Mouse (Mus musculus) kidney, adult 9 months (tissue): ENCODE data around the gene Slc7a7.

ENCODE experiments used
- DNase-seq: peaks from one replicate; pipeline ENCODE4 v3.0.0; 2022

Gene Slc7a7

DNA sequence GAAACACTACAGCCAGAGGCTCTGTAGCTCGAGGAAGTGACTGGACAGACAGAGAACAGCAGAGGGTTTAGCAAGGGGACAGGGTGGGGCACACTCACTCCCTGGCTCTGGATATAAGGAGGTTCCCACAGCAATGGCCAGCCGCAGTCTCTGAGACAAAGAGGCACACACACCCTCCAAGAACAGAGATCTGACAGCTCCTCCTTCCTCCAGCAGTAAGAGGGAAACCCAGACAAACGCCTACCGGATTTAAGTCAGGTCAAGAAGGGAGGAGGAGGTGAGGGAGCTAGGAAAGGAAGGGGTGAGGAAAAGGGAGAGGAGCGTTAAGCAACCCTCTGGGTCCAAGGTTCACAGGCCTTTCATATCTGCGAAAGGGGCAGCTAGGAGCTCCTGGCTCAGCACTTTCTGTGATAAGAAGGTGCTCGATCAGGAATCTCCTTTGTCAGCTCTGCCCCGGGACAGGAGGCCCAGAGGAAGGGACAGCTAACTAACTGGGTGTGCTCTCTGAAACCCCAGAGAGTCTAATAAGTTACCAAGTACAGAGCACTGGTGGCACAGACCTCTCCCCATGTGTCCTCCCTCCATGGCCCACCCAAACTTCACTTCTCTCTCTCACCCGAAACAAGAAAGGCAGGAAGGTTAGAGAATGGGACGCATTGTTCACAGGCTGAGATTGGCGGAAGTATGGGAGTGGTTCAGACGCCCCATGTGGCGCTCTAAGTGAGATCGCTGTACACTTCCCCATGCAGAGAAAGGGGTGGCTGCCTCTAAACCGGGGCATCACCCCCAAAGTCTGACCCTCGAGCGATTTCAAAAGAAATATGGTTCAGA is 7.4 kb downstream of the Slc7a7 start:
- peak; percentile 80 for DNase-seq

DNA sequence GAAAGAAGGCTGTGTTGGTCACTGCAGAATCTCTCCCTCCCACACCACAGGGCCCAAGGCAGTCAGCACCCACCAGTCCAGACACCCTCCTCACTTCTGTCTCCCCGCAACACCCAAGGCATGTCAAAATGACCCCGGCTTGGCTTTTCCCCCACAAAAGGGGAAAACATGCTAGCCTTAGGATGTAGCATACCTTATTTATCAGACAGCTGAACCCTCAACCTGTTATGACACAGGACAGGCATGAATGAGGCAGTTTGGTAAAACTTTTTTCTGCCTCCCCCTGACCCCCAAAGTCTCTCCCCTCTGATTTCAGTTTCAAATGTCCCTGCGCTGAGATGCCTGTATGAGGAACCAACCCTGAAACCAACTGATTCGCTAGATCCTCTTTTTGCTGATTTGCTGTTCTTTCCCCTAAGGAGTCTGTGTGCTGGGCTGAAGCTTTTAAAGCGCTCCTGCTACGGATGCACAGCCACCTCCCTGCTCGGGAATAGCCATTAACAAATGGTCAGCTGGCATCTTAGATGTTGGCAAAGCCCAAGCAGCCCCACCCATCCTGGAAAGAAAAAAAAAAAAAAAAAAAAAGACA is 8.4 kb downstream of the Slc7a7 start:
- no peak for DNase-seq

DNA sequence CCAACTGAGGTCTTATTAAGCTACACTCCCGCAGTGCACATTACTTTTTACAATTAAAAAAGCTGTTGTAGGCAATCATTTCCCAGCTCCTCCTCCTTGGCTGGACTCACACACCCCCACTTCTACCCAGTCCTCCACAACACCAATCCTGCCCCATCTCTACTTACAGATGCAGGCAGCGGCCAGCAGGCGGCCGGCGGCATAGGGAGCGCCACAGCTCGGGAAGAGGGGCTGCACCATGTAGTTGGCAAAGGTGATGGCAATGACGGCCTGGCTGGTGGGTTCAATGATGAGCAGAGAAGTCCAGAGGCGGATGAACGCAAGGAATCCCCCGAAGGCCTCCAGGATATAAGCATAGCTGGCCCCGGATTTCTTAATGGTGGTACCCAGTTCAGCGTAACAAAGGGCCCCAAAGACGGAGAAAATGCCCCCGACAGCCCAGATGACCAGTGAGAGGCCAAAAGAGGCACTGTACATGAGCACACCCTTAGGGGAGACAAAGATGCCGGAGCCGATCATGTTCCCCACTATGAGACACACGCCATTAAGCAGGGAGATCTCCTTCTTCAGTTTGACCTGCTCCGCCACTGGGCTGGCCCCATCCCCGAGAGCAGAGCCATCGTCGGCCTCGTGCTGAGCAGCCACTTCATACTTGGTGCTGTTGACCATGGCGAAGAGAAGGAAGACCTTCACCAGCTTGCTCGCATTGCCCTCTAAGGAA is 9.1 kb downstream of the Slc7a7 start:
- peak; percentile 73 for DNase-seq

DNA sequence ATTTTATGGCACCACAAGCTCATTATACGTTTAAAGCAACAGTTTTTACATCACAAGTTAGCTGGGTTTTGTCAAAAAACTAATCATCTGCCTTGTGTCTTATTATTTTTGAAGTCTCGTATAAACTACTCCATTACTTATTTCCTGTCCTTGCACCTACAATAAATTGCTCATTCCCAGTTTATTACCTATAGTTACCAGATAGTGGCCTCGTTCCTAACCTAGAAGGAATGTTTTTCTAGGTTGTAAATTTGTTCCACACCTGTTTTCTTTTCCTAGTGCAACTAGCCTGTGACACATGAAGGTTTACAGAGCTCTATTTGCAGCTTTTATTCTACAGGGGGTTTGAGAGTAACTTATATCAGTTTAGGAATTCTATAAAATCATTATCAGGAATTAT is 15.9 kb downstream of the Slc7a7 start:
- DNase-seq, result no peak

DNA sequence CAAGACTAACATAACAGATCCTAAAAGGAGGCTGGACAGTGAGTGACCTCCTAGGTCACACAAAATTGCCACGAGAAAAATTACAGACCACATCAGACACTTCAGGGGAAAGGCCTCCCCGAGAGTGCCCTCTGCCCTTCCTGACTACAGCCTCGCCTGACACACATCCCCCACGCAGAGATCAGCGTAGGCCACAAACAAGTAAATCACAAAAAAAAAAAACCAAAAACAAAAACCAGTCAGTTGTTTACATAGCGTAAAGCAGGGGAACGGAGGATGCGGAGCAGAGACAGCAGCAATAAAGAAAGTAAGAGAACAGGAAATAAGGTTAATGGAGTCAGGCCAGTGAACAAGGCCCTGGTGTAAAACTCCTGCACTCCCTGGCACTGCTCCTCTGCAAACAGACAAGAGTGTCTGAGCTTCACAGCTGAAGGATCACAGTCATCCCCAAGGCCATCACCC is 18.6 kb downstream of the Slc7a7 start:
- peak; percentile 81 for DNase-seq

DNA sequence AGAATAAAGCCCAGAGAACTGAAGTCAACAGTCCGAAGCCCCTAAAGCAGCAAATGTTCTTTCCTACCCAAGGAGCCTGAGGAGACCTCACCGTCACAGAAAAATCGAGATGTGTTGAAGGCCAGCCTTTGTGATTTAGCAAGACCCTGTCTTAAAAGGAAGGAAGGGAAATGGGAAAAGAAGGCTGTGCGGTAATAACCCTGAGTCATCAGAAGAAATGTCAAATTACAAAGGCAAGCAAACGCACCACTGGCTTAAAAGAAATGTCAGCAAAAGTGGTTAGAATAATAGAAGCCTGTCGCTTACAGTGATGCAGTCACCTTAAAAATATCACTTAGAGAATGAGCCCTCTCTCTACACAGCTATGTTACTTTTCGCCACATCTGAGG is 19.1 kb downstream of the Slc7a7 start:
- no peak for DNase-seq

- no peak for DNase-seq
These were observed 19.6 kb downstream of the Slc7a7 start for GRCm38 (mm10) chr14:54397872-54398527.

GRCm38 (mm10) chr14:54396685-54397084 is 20.9 kb downstream of the Slc7a7 start:
- no peak for DNase-seq

- DNase-seq, result peak; percentile 60
These were observed 23.3 kb downstream of the Slc7a7 start for GRCm38 (mm10) chr14:54394309-54394708.

DNA sequence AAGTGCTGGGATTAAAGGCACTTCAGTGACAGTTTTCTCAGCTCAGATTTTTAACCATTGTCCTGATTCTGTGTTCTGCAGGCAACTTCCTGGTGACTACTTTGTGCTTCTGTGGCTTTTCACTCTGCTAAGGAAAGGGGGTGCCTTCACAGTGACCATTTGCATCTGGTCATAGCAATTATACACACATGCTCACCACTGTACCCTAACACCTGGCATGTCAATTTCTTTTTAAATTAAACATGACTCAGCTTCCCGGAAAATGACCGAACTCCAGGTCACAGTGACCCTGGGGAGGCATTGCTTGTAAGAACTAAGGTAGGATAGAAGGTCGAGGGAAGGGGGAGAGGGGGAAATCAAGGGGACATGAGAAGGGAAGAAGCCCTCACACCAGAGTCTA is 23.8 kb downstream of the Slc7a7 start:
- no peak for DNase-seq

DNA sequence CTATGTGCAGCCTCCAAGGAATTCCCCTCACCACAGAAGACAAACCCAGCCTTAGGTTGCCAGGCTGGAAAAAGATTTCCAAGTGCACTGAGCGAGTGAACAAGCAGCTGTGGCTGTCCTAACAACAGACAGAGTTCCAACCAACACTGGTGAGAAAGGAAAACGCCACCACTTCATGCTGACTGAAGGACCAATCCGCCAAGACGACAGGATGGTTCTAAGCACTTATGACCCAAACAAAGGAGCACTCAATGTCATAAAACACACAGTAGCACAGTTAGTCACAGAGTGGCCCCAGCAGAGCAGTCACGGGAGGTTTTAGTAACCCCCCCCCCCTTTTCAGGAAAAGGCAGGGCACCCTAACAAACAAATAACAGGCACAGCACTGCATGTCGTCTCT is 26.7 kb downstream of the Slc7a7 start:
- no peak for DNase-seq

DNA sequence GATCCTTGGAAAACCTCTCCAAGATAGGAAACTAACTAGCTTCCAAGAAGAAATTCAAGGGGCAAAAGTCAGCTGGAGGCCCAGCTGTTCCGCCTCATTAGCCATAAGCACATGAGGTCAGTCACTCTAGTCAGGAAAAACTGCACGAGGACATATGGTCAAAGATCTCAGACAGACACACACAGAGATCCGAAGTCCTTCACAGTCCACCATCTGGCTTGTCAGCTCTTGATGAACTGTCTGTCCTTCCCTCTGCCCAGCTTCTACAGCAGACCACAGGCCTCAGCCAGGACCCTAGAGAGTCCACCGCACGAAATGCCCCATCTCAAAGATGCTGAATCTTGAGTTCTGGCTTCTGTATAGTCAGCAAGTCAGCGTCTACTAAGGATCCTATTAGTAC is 30.0 kb downstream of the Slc7a7 start:
- DNase-seq, result peak; percentile 94

DNA sequence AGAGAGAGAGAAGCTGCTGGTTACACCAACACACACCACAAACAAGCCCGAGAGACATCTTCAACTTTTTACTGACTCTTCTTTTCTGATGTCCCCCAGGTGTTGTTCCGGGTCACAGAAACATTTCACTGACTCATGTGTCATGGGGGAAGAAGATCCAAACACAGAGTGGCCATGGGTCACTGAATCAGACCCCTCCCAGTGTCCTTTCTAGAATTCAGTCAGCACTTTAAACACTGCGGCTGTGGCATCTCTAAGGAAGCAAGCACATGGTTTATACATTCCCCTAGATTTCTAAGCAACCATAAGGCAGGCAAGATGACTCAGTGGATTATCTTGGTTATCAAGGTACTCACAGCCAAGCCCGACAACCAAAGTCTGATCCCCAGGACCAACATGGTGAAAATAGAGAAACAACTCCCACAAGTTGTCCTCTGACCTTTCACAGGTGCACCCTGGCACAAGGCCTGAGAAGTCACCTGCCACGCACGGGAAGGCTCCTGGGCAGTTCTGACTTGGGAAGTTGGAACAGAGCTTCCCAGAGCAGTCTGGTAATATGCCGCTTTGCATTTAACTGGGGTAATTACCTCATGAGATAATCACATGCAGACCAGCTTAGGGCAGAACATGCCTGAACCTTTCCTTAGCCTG is 31.5 kb downstream of the Slc7a7 start:
- DNase-seq, result peak; percentile 74

- DNase-seq, result no peak
These were observed 33.2 kb downstream of the Slc7a7 start for GRCm38 (mm10) chr14:54384396-54384795.

DNA sequence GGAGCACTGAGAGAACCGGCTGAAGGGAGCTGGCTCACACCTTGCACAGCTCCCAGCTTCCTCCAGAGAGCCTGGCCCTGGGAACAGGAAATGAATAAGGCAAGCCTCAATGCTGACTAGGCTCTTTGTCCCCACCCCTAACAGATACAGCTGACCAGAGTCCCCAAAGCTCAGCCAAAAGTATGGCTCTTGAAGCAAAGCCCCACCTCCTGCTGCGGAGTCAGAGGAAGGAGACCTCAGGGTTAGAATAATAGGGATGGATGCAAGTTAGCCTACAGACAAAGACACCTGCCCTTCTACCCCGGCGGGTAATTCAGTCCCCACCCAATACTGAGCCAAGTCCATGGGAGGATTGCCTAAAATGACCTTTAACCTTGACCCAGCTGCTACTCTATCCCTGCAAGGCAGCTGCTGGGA is 34.2 kb downstream of the Slc7a7 start:
- DNase-seq, result peak; percentile 68

GRCm38 (mm10) chr14:54382641-54383040 is 34.9 kb downstream of the Slc7a7 start:
- no peak for DNase-seq

GRCm38 (mm10) chr14:54381816-54382215 is 35.8 kb downstream of the Slc7a7 start:
- DNase-seq, result peak; percentile 72

DNA sequence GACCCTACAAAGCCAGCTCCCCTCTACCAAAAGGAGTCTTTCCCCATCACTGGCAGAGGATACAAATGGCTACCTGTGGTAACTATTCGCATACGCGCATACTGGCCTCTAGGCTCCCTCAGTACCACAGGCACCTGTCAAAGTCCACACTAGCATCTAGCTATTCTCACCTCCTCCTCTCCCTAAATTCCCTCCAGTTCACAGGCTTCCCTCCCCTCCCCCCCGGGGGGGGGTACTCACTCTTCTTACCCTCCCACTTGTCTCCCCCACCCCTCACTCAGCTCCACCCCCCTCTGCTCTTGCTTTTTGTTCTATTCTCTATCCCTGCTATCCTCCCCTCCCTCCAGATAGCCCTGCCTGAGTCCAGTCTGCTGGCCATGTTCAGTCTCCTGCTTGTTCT is 37.0 kb downstream of the Slc7a7 start:
- DNase-seq, result no peak

DNA sequence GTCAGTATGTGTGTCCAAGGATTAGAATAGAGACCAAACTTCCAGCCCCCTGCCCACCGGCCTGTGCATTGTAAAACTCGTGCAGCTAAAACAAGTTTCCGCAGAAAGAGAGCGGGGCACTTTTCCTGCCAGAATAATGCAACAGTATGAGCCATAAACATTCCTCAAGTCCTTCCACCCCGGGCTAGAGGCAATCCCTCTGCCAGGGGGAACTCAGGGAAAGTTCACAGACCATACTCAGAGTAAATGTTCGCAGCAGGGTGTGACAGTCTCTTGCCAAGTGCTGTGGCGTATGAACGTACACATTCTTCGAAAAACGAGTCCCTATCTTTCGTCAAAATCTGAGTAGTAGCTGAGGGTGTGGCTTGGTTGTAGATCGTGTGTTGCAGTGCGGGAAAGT is 38.0 kb downstream of the Slc7a7 start:
- DNase-seq, result no peak

- no peak for DNase-seq
These were observed 40.4 kb downstream of the Slc7a7 start for GRCm38 (mm10) chr14:54377166-54377565.

- peak; percentile 78 for DNase-seq
These were observed 41.7 kb downstream of the Slc7a7 start for GRCm38 (mm10) chr14:54375916-54376315.

DNA sequence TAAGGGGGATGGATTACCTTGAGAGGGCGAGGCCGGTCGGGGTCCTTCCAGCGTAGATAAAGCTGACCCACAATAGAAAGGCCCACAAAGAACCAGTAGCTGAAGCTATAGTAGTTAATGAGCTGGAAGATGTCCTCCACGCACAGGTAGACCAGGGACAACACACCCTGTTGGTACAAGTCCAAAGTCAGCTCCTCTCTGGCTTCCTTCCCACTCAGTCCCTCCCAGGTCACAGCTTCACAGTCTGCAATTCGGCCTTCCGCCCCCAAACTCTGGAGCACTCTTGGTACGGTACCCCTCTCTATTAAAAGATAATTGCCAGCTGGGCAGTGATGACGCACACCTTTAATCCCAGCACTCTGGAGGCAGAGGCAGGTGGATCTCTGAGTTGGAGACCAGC is 44.7 kb downstream of the Slc7a7 start:
- peak; percentile 75 for DNase-seq

DNA sequence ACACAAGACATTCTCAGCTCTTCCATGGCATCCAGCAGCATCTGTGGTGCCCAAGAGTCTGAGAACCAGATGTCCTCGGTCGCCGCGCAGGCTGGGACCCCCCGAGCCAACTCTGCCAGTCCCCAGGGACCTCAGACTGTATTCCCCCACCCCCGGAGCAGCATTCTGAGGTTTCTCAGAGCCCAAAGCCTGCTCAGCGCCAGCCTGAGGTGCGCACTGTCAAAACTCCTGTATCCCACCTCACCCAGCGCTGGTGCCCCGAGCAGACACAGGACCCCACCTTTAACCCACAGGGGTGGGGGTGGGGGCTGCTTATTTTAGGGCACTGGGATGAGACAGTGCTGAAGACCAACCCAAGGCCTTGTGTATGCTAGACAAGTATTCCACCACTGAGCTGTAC is 46.1 kb downstream of the Slc7a7 start:
- DNase-seq, result no peak
